Mouse (Mus musculus) liver, adult 2 months (tissue): ENCODE measurements around the gene Grin2d. TPM values are rescaled to one million over a fixed set of nuclear protein-coding genes. Genes with fewer than 3 reads are reported as not detected.

Source experiments
- DNase-seq: peaks from one replicate; pipeline ENCODE4 v3.0.0-alpha.2; 2011; ENCODE audit warnings: low read depth, low spot score; ENCODE audit errors: extremely low read depth
- H3K27ac ChIP-seq: fragments of 200-500 bp; replicated peaks from 2 replicates; pipeline ENCODE4 v1.5.1; 2012; ENCODE audit warnings: low read depth, mild to moderate bottlenecking, control low read depth, inconsistent platforms, low read length; ENCODE audit not compliant: insufficient read depth
- H3K27me3 ChIP-seq: fragments of 200-500 bp; 2 replicates; pipeline ENCODE4 v1.6.1; 2012; ENCODE audit warnings: mild to moderate bottlenecking, moderate library complexity, low read length, inconsistent platforms; ENCODE audit not compliant: control insufficient read depth, insufficient read depth
- H3K36me3 ChIP-seq: fragments of 200-500 bp; 2 replicates; pipeline ENCODE4 v1.6.1; 2012; ENCODE audit warnings: low read length, inconsistent platforms; ENCODE audit not compliant: control insufficient read depth, insufficient read depth
- H3K4me1 ChIP-seq: fragments of 200-500 bp; 2 replicates; pipeline ENCODE4 v1.6.1; 2011; ENCODE audit warnings: low read length; ENCODE audit not compliant: control insufficient read depth, insufficient read depth
- H3K4me3 ChIP-seq: fragments of 200-500 bp; 2 replicates; pipeline ENCODE4 v1.5.1; 2011; ENCODE audit warnings: low read depth, mild to moderate bottlenecking, control low read depth, low read length, moderate library complexity; ENCODE audit not compliant: insufficient read depth
- H3K79me2 ChIP-seq: fragments of 200-500 bp; 2 replicates; pipeline ENCODE4 v1.6.1; 2012; ENCODE audit warnings: inconsistent platforms, mild to moderate bottlenecking, low read length, moderate library complexity; ENCODE audit not compliant: control insufficient read depth, insufficient read depth
- H3K9ac ChIP-seq: fragments of 200-500 bp; 2 replicates; pipeline ENCODE4 v1.6.1; 2012; ENCODE audit warnings: low read depth, mild to moderate bottlenecking, control low read depth, inconsistent platforms, low read length
- CTCF ChIP-seq: fragments of 200-500 bp; IDR thresholded peaks from 2 replicates; pipeline ENCODE4 v1.5.1; 2011; ENCODE audit warnings: low read depth, low read length, control low read depth
- POLR2A ChIP-seq: fragments of 200-500 bp; IDR thresholded peaks from 2 replicates; pipeline ENCODE4 v1.6.1; 2011; ENCODE audit warnings: low read length, control low read depth; ENCODE audit not compliant: insufficient read depth; ENCODE audit errors: extremely low read depth
- WGBS: fragments of 180-500 bp; shearing (Covaris S2); methylation state at CpG from one replicate; pipeline ENCODE4 v1.1.7; 2018; 5-methylcytosine and 5-hydroxymethylcytosine counted together
- polyA plus RNA-seq: library from polyadenylated mRNA; depleted of rRNA; stranded (reverse); fragments of >200 nt; gene quantifications from 2 replicates; pipeline ENCODE4 v1.2.3, GENCODE M21; 2012
- total RNA-seq: library from RNA; depleted of rRNA; stranded (reverse); fragments of >200 nt; gene quantifications from 2 replicates; pipeline ENCODE4 v1.2.3, GENCODE M21; 2014

Grin2d gene
- total and polyA plus RNA-seq, 2 experiments = under 0.01 to 0.20 TPM

GRCm38 (mm10) chr7:45805941-45806340, 72.2 kb downstream of the Grin2d start:
- Histone ChIP-seq H3K79me2 (no peaks in the 10 kb centered on the region), H3K4me1 (0 out of 2 replicates have a peak, but pooled peaks cover 3% of the 10 kb centered on the region), H3K27ac (no peak overlapping the region), H3K9ac (no peak overlapping the region), H3K36me3 (peaks cover 18% of the 10 kb centered on the region), H3K4me3 (no peak overlapping the region), H3K27me3 (no peaks in the 10 kb centered on the region)
- no peak for DNase-seq
- 69% methylated on average over 5 of the region's 5 CpGs for WGBS
- TF ChIP-seq POLR2A = no peak
- TF ChIP-seq CTCF = no peak

GRCm38 (mm10) chr7:45802551-45802950, 75.6 kb downstream of the Grin2d start:
- DNase-seq = no peak
- H3K36me3 ChIP-seq = peaks cover 2% of the 10 kb centered on the region; the same call in 1 of the 2 replicates
- no peak overlapping the region for H3K9ac ChIP-seq
- peaks cover 8% of the 10 kb centered on the region; the same call in 1 of the 2 replicates for H3K27me3 ChIP-seq
- peaks cover 3% of the 10 kb centered on the region; the same call in 1 of the 2 replicates for H3K4me1 ChIP-seq
- TF ChIP-seq POLR2A = no peak
- no peak for TF ChIP-seq CTCF
- H3K4me3 ChIP-seq = no peak overlapping the region
- H3K79me2 ChIP-seq = no peaks in the 10 kb centered on the region
- no peak overlapping the region for H3K27ac ChIP-seq
- WGBS = 90% methylated on average over 6 of the region's 6 CpGs

- no peaks in the 10 kb centered on the region for H3K36me3 ChIP-seq
These were observed 76.8 kb downstream of the Grin2d start for GRCm38 (mm10) chr7:45801348-45801747.

GRCm38 (mm10) chr7:45800546-45801204, 77.5 kb downstream of the Grin2d start:
- TF ChIP-seq POLR2A (no peak), CTCF (no peak)
- Histone ChIP-seq H3K27me3 (peaks cover 8% of the 10 kb centered on the region; the same call in 1 of the 2 replicates), H3K4me1 (peaks cover 3% of the 10 kb centered on the region; the same call in 1 of the 2 replicates), H3K4me3 (peak overlapping the region; percentile 36; the same call in 1 of the 2 replicates), H3K79me2 (no peaks in the 10 kb centered on the region), H3K9ac (no peak overlapping the region), H3K27ac (no peak overlapping the region), H3K36me3 (no peaks in the 10 kb centered on the region)
- 17% methylated on average over 22 of the region's 25 CpGs for WGBS
- DNase-seq = peak; percentile 60

More at GRCm38 (mm10) chr7:45801348-45801747, 76.8 kb downstream of the Grin2d start:
- Histone ChIP-seq H3K9ac (no peak overlapping the region), H3K27ac (no peak overlapping the region), H3K4me1 (peaks cover 3% of the 10 kb centered on the region; the same call in 1 of the 2 replicates), H3K4me3 (no peak overlapping the region; the same call in 1 of the 2 replicates), H3K79me2 (no peaks in the 10 kb centered on the region), H3K27me3 (peaks cover 8% of the 10 kb centered on the region; the same call in 1 of the 2 replicates)
- WGBS = 1% methylated on average over 12 of the region's 12 CpGs
- peak; percentile 74 for DNase-seq
- TF ChIP-seq POLR2A = no peak
- peak; percentile 100 for TF ChIP-seq CTCF

- H3K27ac ChIP-seq = no peak overlapping the region
- H3K4me1 ChIP-seq = peaks cover 3% of the 10 kb centered on the region; the same call in 1 of the 2 replicates
- peaks cover 8% of the 10 kb centered on the region; the same call in 1 of the 2 replicates for H3K27me3 ChIP-seq
- no peak for DNase-seq
- no peaks in the 10 kb centered on the region for H3K79me2 ChIP-seq
- WGBS = 47% methylated on average over 7 of the region's 7 CpGs
- no peak overlapping the region for H3K9ac ChIP-seq
- H3K36me3 ChIP-seq = no peaks in the 10 kb centered on the region
- TF ChIP-seq CTCF (no peak), POLR2A (no peak)
- no peak overlapping the region for H3K4me3 ChIP-seq
These were observed 78.2 kb downstream of the Grin2d start for GRCm38 (mm10) chr7:45800001-45800400.

- WGBS = 69% methylated on average over 7 of the region's 7 CpGs
- no peak for TF ChIP-seq POLR2A
- peak; percentile 14 for DNase-seq
- peaks cover 3% of the 10 kb centered on the region; the same call in 1 of the 2 replicates for H3K4me1 ChIP-seq
- H3K9ac ChIP-seq = no peak overlapping the region
- H3K4me3 ChIP-seq = no peak overlapping the region
- peaks cover 8% of the 10 kb centered on the region; the same call in 1 of the 2 replicates for H3K27me3 ChIP-seq
- H3K36me3 ChIP-seq = no peaks in the 10 kb centered on the region
- no peak overlapping the region for H3K27ac ChIP-seq
- no peaks in the 10 kb centered on the region for H3K79me2 ChIP-seq
These were observed 79.2 kb downstream of the Grin2d start for GRCm38 (mm10) chr7:45798931-45799330.
